Mouse (Mus musculus) G1E (cell line): ENCODE measurements at regions not wholly inside any gene's neighbourhood (a gene's known extent, or its start where the extent isn't known, plus 50 kb on each side); places are given as distances from the start of the nearest gene placed in this dataset.

Experiments used
- CTCF ChIP-seq: IDR thresholded peaks from 2 replicates; pipeline ENCODE4 v1.5.1; 2012; ENCODE audit warnings: low read depth, low read length, inconsistent platforms, mixed read lengths
- GATA2 ChIP-seq: IDR thresholded peaks from 2 replicates; pipeline ENCODE4 v1.6.1; 2012; ENCODE audit warnings: low read depth, low read length, inconsistent platforms, borderline replicate concordance

GRCm38 (mm10) chr6:100988521-100988920 lies 155.1 kb downstream of the Ppp4r2 start:
- TF ChIP-seq CTCF (no peak), GATA2 (no peak)
